10 mouse cellular contexts compared by ENCODE assay signal in the genomic region with DNA sequence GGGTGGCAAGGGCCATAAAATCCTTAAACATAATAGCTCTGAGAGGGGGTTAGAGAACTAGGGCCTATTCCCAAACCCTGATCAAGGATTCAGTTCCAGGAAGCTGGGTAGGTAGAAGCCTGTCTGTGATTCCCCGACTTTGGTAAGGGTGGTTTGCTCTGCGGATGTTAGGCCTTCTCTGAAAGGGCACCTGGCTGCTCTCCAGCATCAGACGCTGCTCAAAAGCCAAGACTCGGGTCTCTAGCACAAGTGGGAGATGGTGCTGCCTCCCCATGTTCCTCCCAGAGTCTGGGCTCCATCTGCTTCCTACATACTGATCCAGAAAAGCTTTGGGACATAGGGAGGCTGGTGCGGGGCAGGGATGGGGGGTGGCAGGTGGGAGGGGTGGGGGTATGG.
DNase-seq lines count a peak whose midpoint lies in the region; ATAC-seq and TF ChIP-seq lines count a peak whose summit lies in the region.
"Had no signal": no experiment of that assay in that cellular context is flagged by ENCODE, and none has a peak within 500 bp of the region (broad histone marks: within the 10 kb centered on the region; RNA-seq: fewer than 3 reads in every experiment).

No protein-coding gene starts in this region.

- DNase-seq in liver, embryonic 11.5 days (ENCODE audit: low spot score): no peak
- DNase-seq in kidney, adult 18-20 months: peak; percentile 21
- no peak for DNase-seq in limb, embryonic 14.5 days (ENCODE audit: low spot score)
- DNase-seq in left cerebral cortex, adult 2 months (ENCODE audit: extremely low spot score in 1 of 2, low spot score in 2 of 2): no peak
- no peak for DNase-seq in heart, adult 18-20 months
- no peak for DNase-seq in forebrain, postnatal 0 days

- no peak for ATAC-seq in liver, embryonic 12.5 days
- no peak for ATAC-seq in liver, embryonic 11.5 days (replicated peaks; ENCODE audit: low FRiP score)
- ATAC-seq in embryonic facial prominence, embryonic 15.5 days (ENCODE audit: insufficient number of reproducible peaks, low FRiP score, low TSS enrichment, low read depth): no peak
- no peak for ATAC-seq in limb, embryonic 14.5 days (ENCODE audit: low FRiP score, low read depth)
- ATAC-seq in forebrain, postnatal 0 days: no peak

- TF ChIP-seq POLR2A in limb, embryonic 14.5 days (IDR thresholded peaks at IDR 0.05; ENCODE audit: borderline replicate concordance, extremely low read depth, insufficient read depth, insufficient read length): no peak

- H3K4me1 ChIP-seq in liver, embryonic 12.5 days: peaks cover 14% of the 10 kb centered on the region; the same call in 1 of the 2 replicates
- peaks cover 13% of the 10 kb centered on the region for H3K4me1 ChIP-seq in liver, embryonic 11.5 days (replicated peaks; ENCODE audit: control insufficient read depth, insufficient read depth, low read length)
- H3K4me1 ChIP-seq in embryonic facial prominence, embryonic 15.5 days: peaks cover 13% of the 10 kb centered on the region
- H3K4me1 ChIP-seq in limb, embryonic 14.5 days (ENCODE audit: control insufficient read depth, insufficient read depth, low read length): peaks cover 14% of the 10 kb centered on the region
- no peaks in the 10 kb centered on the region for H3K4me1 ChIP-seq in forebrain, postnatal 0 days (ENCODE audit: insufficient read depth)
- H3K4me1 ChIP-seq: heart, embryonic 15.5 days had no signal

- no peaks in the 10 kb centered on the region for H3K36me3 ChIP-seq in liver, embryonic 12.5 days
- no peaks in the 10 kb centered on the region for H3K36me3 ChIP-seq in liver, embryonic 11.5 days (ENCODE audit: control insufficient read depth, insufficient read depth, low read length)
- no peaks in the 10 kb centered on the region for H3K36me3 ChIP-seq in embryonic facial prominence, embryonic 15.5 days
- H3K36me3 ChIP-seq in limb, embryonic 14.5 days (ENCODE audit: control insufficient read depth, insufficient read depth, low read length): no peaks in the 10 kb centered on the region
- H3K36me3 ChIP-seq in forebrain, postnatal 0 days (ENCODE audit: insufficient read depth): no peaks in the 10 kb centered on the region
- H3K36me3 ChIP-seq: embryonic facial prominence, embryonic 12.5 days; heart, embryonic 15.5 days had no signal

- WGBS in liver, embryonic 12.5 days (ENCODE audit: insufficient replicate concordance): 54% methylated on average over 5 of the region's 5 CpGs
- WGBS in liver, embryonic 11.5 days: 67% methylated on average over 5 of the region's 5 CpGs
- WGBS in embryonic facial prominence, embryonic 15.5 days: 48% methylated on average over 5 of the region's 5 CpGs
- WGBS in limb, embryonic 14.5 days: 27% methylated on average over 5 of the region's 5 CpGs
- WGBS in forebrain, postnatal 0 days: 56% methylated on average over 5 of the region's 5 CpGs

- no peak overlapping the region for H3K9ac ChIP-seq in liver, embryonic 12.5 days
- H3K9ac ChIP-seq in liver, embryonic 11.5 days (ENCODE audit: low read depth, low read length): no peak overlapping the region
- no peak overlapping the region for H3K9ac ChIP-seq in embryonic facial prominence, embryonic 15.5 days
- 0 out of 2 replicates have a peak overlapping the region, but pooled peaks have one; percentile 21 for H3K9ac ChIP-seq in limb, embryonic 14.5 days (ENCODE audit: low read depth, low read length, severe bottlenecking)
- no peak overlapping the region for H3K9ac ChIP-seq in forebrain, postnatal 0 days
- H3K9ac ChIP-seq: embryonic facial prominence, embryonic 12.5 days; heart, embryonic 15.5 days had no signal

- no peak overlapping the region for H3K4me2 ChIP-seq in liver, embryonic 12.5 days
- H3K4me2 ChIP-seq in liver, embryonic 11.5 days: no peak overlapping the region
- no peak overlapping the region for H3K4me2 ChIP-seq in embryonic facial prominence, embryonic 15.5 days (replicated peaks)
- no peak overlapping the region for H3K4me2 ChIP-seq in limb, embryonic 14.5 days (replicated peaks; ENCODE audit: low read depth, low read length, severe bottlenecking)
- no peak overlapping the region for H3K4me2 ChIP-seq in forebrain, postnatal 0 days (ENCODE audit: low read depth)
- H3K4me2 ChIP-seq: embryonic facial prominence, embryonic 12.5 days; heart, embryonic 15.5 days had no signal

- H3K4me3 ChIP-seq in liver, embryonic 12.5 days: no peak overlapping the region
- no peak overlapping the region for H3K4me3 ChIP-seq in liver, embryonic 11.5 days (ENCODE audit: low read depth, low read length)
- H3K4me3 ChIP-seq in embryonic facial prominence, embryonic 15.5 days (replicated peaks): no peak overlapping the region
- H3K4me3 ChIP-seq in limb, embryonic 14.5 days (replicated peaks; ENCODE audit: low read length): no peak overlapping the region
- no peak overlapping the region for H3K4me3 ChIP-seq in left cerebral cortex, adult 2 months
- no peak overlapping the region for H3K4me3 ChIP-seq in forebrain, postnatal 0 days (ENCODE audit: low read depth, low read length)
- H3K4me3 ChIP-seq: embryonic facial prominence, embryonic 12.5 days; heart, embryonic 15.5 days had no signal

- intact Hi-C loops in left cerebral cortex, adult 2 months (cut with DNase I): no loop called here

- no peaks in the 10 kb centered on the region for H3K9me3 ChIP-seq in liver, embryonic 12.5 days (replicated peaks)
- H3K9me3 ChIP-seq in liver, embryonic 11.5 days (ENCODE audit: control insufficient read depth, low read length): no peaks in the 10 kb centered on the region
- no peaks in the 10 kb centered on the region for H3K9me3 ChIP-seq in embryonic facial prominence, embryonic 15.5 days (replicated peaks)
- no peaks in the 10 kb centered on the region for H3K9me3 ChIP-seq in limb, embryonic 14.5 days (ENCODE audit: control insufficient read depth, low read length)
- H3K9me3 ChIP-seq in forebrain, postnatal 0 days (ENCODE audit: low read length): no peaks in the 10 kb centered on the region
- H3K9me3 ChIP-seq: embryonic facial prominence, embryonic 12.5 days; heart, embryonic 15.5 days had no signal

- no peaks in the 10 kb centered on the region for H3K27me3 ChIP-seq in liver, embryonic 12.5 days (replicated peaks)
- H3K27me3 ChIP-seq in liver, embryonic 11.5 days (replicated peaks; ENCODE audit: control insufficient read depth, insufficient read depth, low read length): no peaks in the 10 kb centered on the region
- no peaks in the 10 kb centered on the region for H3K27me3 ChIP-seq in embryonic facial prominence, embryonic 15.5 days
- H3K27me3 ChIP-seq in limb, embryonic 14.5 days (ENCODE audit: control insufficient read depth, insufficient read depth, low read length): no peaks in the 10 kb centered on the region
- H3K27me3 ChIP-seq in forebrain, postnatal 0 days (ENCODE audit: insufficient read depth, low read length): no peaks in the 10 kb centered on the region

- no peak for TF ChIP-seq CTCF in left cerebral cortex, adult 2 months (IDR thresholded peaks at IDR 0.05)
- TF ChIP-seq CTCF in forebrain, postnatal 0 days (IDR thresholded peaks at IDR 0.05; ENCODE audit: low read depth): no peak

- peak overlapping the region; percentile 2; the same call in 1 of the 2 replicates for H3K27ac ChIP-seq in liver, embryonic 12.5 days
- no peak overlapping the region for H3K27ac ChIP-seq in liver, embryonic 11.5 days (ENCODE audit: low read depth, low read length)
- 0 out of 2 replicates have a peak overlapping the region, but pooled peaks have one; percentile 11 for H3K27ac ChIP-seq in embryonic facial prominence, embryonic 15.5 days (replicated peaks)
- no peak overlapping the region for H3K27ac ChIP-seq in limb, embryonic 14.5 days (replicated peaks; ENCODE audit: low read depth, low read length)
- no peak overlapping the region for H3K27ac ChIP-seq in left cerebral cortex, adult 2 months
- H3K27ac ChIP-seq in forebrain, postnatal 0 days (ENCODE audit: low read depth, low read length): no peak overlapping the region
- H3K27ac ChIP-seq: embryonic facial prominence, embryonic 12.5 days; heart, embryonic 15.5 days had no signal

Comparison
In these comparisons a context has a peak if more than half of its experiments do, and no peak if none do; other contexts are left out.
1. H3K27ac ChIP-seq: peak in liver, embryonic 12.5 days (single experiment) and embryonic facial prominence, embryonic 15.5 days (single experiment); none in liver, embryonic 11.5 days (single experiment), limb, embryonic 14.5 days (single experiment), left cerebral cortex, adult 2 months (single experiment) and forebrain, postnatal 0 days (single experiment).